Mouse (Mus musculus) CH12.LX (cell line): Measurements from ENCODE around the gene Psmg1.
"Not testable (repeated sequence)": the region's sequence is repeated elsewhere in the genome, so short reads cannot be mapped to it uniquely, and the experiment has no call there.

Source experiments
- CTCF ChIP-seq, 2 experiments: IDR thresholded peaks in 1 of 2; conservative IDR thresholded peaks in 1 of 2; 2 replicates each; pipeline ENCODE4 v1.5.1; 2011 to 2012; ENCODE audit warnings: low read depth in 2 of 2, low read length in 2 of 2, improper control_type of control experiment in 1 of 2, inconsistent platforms in 1 of 2, mild to moderate bottlenecking in 1 of 2, moderate library complexity in 1 of 2
- ELF1 ChIP-seq: IDR thresholded peaks from 2 replicates; pipeline ENCODE4 v1.6.1; 2014; ENCODE audit warnings: low read depth, mild to moderate bottlenecking, inconsistent platforms, low read length, improper control_type of control experiment
- EP300 ChIP-seq: IDR thresholded peaks from 2 replicates; pipeline ENCODE4 v1.6.1; 2011; ENCODE audit warnings: low read length, improper control_type of control experiment
- ETS1 ChIP-seq: conservative IDR thresholded peaks from 2 replicates; pipeline ENCODE4 v1.6.1; 2012; ENCODE audit warnings: low read depth, mild to moderate bottlenecking, inconsistent platforms, low read length, improper control_type of control experiment, moderate library complexity
- MAX ChIP-seq: IDR thresholded peaks from 2 replicates; pipeline ENCODE4 v1.6.1; 2011; ENCODE audit warnings: low read length, improper control_type of control experiment
- POLR2A ChIP-seq: IDR thresholded peaks from 2 replicates; pipeline ENCODE4 v1.6.1; 2011; ENCODE audit warnings: low read depth, mild to moderate bottlenecking, improper control_type of control experiment, low read length
- POLR2AphosphoS2 ChIP-seq: IDR thresholded peaks from 2 replicates; pipeline ENCODE4 v1.6.1; 2011; ENCODE audit warnings: low read depth, low read length, improper control_type of control experiment
- SIN3A ChIP-seq: IDR thresholded peaks from 2 replicates; pipeline ENCODE4 v1.6.1; 2012; ENCODE audit warnings: low read length, improper control_type of control experiment, inconsistent platforms
- USF1 ChIP-seq: IDR thresholded peaks from 2 replicates; pipeline ENCODE4 v1.6.1; 2014; ENCODE audit warnings: low read depth, mild to moderate bottlenecking, inconsistent platforms, low read length, improper control_type of control experiment
- ZC3H11A ChIP-seq: IDR thresholded peaks from 2 replicates; pipeline ENCODE4 v1.6.1; 2012; ENCODE audit warnings: low read depth, mild to moderate bottlenecking, inconsistent platforms, low read length, improper control_type of control experiment

DNA sequence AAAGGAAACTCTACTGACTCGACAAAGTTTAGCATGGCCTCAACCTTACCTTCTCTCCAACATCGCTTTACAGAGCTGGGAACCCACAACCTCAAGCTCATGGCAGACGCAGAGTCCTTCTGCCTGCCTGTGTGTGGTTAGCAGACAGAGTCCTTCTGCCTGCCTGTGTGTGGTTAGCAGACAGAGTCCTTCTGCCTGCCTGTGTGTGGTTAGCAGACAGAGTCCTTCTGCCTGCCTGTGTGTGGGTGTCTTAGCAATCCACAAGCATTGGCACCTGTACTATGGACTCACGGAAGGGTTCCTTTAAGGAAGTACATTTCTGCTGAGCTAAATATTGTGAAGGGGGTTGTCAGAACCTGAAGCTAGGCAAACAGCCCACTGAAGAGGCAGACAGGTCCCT, 3.8 kb upstream of the Psmg1 start:
- not testable (repeated sequence) for TF ChIP-seq USF1; EP300; CTCF (conservative IDR thresholded peaks at IDR 0.05 in 1 of 2, IDR thresholded peaks at IDR 0.05 in 1 of 2; ENCODE audit: low read depth in 2 of 2, low read length in 2 of 2); POLR2A; ZC3H11A; SIN3A; MAX; POLR2AphosphoS2; ELF1; ETS1
